Mouse (Mus musculus): ENCODE measurements around the gene Mios.

Mios gene

GRCm38 (mm10) chr6:8274387-8275054 lies 65.5 kb downstream of the Mios start:
- in situ Hi-C loops (cut with MboI; ENCODE audit: unreplicated experiment in 2 of 2) = loop anchor here (5.0 to 10.0 kb wide), 7 partner anchors 210 to 560 kb away; no protein-coding TSS in a partner anchor

- in situ Hi-C loops (cut with MboI; ENCODE audit: unreplicated experiment in 2 of 2) = loop anchor here (5.0 to 10.0 kb wide), 6 partner anchors 210 to 560 kb away; no protein-coding TSS in a partner anchor
These were observed 66.1 kb downstream of the Mios start for GRCm38 (mm10) chr6:8275098-8275497.

GRCm38 (mm10) chr6:8276431-8276830 lies 67.4 kb downstream of the Mios start:
- in situ Hi-C loops (cut with MboI; ENCODE audit: unreplicated experiment in 2 of 2) = loop anchor here (5.0 to 10.0 kb wide), 6 partner anchors 212 to 558 kb away; no protein-coding TSS in a partner anchor

- in situ Hi-C loops (cut with MboI; ENCODE audit: unreplicated experiment in 2 of 2) = loop anchor here (5.0 to 10.0 kb wide), 6 partner anchors 214 to 556 kb away; no protein-coding TSS in a partner anchor
These were observed 69.5 kb downstream of the Mios start for GRCm38 (mm10) chr6:8278426-8279002.

GRCm38 (mm10) chr6:8283255-8283654 lies 74.2 kb downstream of the Mios start:
- in situ Hi-C loops (cut with MboI; ENCODE audit: unreplicated experiment in 2 of 2) = loop anchor here in 1 of 2 experiments (5.0 kb wide), 1 partner anchor 214 kb away; no protein-coding TSS in a partner anchor

GRCm38 (mm10) chr6:8285401-8285960 lies 76.5 kb downstream of the Mios start:
- in situ Hi-C loops (cut with MboI; ENCODE audit: unreplicated experiment in 2 of 2) = no loop called here
